Mouse (Mus musculus): ENCODE measurements around the gene Hcn1.

Hcn1 gene

DNA sequence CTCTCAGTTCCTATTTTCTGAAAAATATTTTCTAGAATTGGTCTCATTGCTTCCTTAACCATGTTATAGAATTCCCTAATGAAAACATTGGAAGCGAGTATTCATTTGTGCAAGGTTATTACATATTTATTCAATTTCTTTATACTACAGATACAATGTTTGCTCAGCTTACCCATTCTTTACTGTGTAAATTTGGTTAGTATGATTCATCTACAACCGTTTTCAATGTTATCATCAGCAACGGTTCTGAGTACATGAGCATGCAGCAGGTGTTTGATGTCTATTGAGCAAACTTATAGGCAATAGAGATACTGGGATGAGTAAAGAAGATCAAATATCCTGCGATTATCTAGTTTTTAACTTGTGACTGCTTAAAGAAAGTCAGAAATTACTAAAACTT lies 327.6 kb downstream of the Hcn1 start:
- Histone ChIP-seq H3K27me3 (ENCODE audit: insufficient read depth, low read length) (no peaks in the 10 kb centered on the region), H3K36me3 (ENCODE audit: insufficient read depth, low read length) (no peaks in the 10 kb centered on the region), H3K9me3 (ENCODE audit: low read length) (no peaks in the 10 kb centered on the region), H3K4me3 (replicated peaks; ENCODE audit: low read length) (no peak overlapping the region), H3K4me1 (replicated peaks; ENCODE audit: low read depth, low read length) (no peaks in the 10 kb centered on the region)
- TF ChIP-seq NANOG (IDR thresholded peaks at IDR 0.05; ENCODE audit: borderline replicate concordance, low read length) (no peak), CTCF (conservative IDR thresholded peaks at IDR 0.05; ENCODE audit: low read length) (no peak), POU5F1 (IDR thresholded peaks at IDR 0.05; ENCODE audit: borderline replicate concordance, low read length) (no peak)

DNA sequence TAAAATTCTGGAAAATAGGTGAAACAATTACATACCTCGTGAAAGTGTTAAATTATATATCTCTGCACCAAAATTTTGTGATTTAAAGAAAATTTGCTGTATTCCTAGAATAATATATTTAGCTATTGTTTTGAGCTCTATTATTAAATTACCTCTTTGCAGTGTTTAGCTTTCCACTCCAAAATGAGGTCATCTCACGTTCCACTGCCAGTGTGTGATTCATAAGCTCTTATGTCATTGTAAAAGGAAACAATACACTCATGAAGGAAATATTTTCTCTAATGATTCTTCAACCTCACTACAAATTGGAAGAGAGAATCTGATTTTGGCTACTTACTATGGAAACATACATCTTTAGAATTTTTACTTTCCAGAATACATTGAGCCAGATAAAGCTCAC lies 329.6 kb downstream of the Hcn1 start:
- H3K27me3 ChIP-seq (ENCODE audit: insufficient read depth, low read length): no peaks in the 10 kb centered on the region
- no peak overlapping the region for H3K4me3 ChIP-seq (replicated peaks; ENCODE audit: low read length)
- no peaks in the 10 kb centered on the region for H3K4me1 ChIP-seq (replicated peaks; ENCODE audit: low read depth, low read length)
- no peaks in the 10 kb centered on the region for H3K9me3 ChIP-seq (ENCODE audit: low read length)
- no peak for TF ChIP-seq POU5F1 (IDR thresholded peaks at IDR 0.05; ENCODE audit: borderline replicate concordance, low read length)
- no peak for TF ChIP-seq NANOG (IDR thresholded peaks at IDR 0.05; ENCODE audit: borderline replicate concordance, low read length)
- no peaks in the 10 kb centered on the region for H3K36me3 ChIP-seq (ENCODE audit: insufficient read depth, low read length)

DNA sequence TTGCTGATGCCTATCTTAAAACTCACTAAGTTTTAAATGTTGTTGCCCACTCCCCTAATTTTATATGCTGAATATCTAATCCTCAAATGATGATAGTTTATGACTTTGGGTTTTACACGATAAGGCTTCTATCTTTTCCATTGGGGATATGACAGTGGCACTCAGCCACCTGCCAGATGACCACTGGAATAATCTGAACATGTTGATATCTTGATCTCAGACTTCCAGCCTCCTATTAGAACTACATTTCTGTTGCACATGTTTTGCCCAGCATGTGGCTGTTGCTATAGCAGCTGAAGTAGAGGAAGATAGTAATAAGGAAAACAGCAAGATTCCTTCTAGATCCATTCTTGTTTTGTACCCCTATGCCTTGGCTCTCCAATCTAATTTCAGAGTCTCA lies 336.6 kb downstream of the Hcn1 start:
- TF ChIP-seq CTCF (conservative IDR thresholded peaks at IDR 0.05; ENCODE audit: low read length) (no peak), POU5F1 (IDR thresholded peaks at IDR 0.05; ENCODE audit: borderline replicate concordance, low read length) (no peak), NANOG (IDR thresholded peaks at IDR 0.05; ENCODE audit: borderline replicate concordance, low read length) (no peak)
- Histone ChIP-seq H3K4me1 (replicated peaks; ENCODE audit: low read depth, low read length) (no peaks in the 10 kb centered on the region), H3K9me3 (ENCODE audit: low read length) (no peaks in the 10 kb centered on the region), H3K36me3 (ENCODE audit: insufficient read depth, low read length) (no peaks in the 10 kb centered on the region), H3K4me3 (replicated peaks; ENCODE audit: low read length) (no peak overlapping the region), H3K27me3 (ENCODE audit: insufficient read depth, low read length) (no peaks in the 10 kb centered on the region)

DNA sequence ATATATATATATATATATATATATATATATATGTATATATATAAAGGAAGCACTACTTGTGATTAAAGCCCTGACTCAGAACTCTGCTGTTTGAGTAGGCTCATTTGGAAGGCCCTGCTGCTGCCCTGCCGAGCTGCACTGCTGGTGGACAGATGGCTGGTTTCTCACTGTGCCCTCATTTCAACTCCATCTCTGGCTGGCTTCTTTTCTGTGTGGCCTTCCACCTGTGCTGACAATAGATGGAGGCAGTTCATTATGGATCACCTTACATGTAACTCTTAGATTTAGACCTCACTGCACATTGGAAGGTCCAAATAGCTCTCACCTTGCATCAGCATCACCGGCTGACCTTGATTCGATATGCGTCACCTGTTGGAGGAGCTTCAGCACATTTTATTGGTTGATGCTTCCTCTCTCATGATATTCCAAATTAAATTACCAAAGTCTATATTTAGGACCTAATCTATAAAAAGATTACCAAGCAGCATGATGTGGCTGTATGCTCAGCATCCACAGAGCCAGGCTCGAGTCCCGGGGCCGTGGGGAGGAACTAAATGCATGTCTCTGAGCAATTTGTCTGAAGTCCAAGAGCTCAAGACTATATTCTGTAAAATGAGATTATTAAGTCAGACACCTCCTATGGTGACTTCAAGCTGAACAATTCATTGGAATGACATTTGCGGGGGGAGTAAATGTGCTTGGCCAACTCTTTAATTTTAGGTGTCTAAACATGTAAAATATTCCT lies 338.6 kb downstream of the Hcn1 start:
- Histone ChIP-seq H3K4me1 (replicated peaks; ENCODE audit: low read depth, low read length) (no peaks in the 10 kb centered on the region), H3K36me3 (ENCODE audit: insufficient read depth, low read length) (no peaks in the 10 kb centered on the region), H3K4me3 (replicated peaks; ENCODE audit: low read length) (no peak overlapping the region), H3K27me3 (ENCODE audit: insufficient read depth, low read length) (no peaks in the 10 kb centered on the region), H3K9me3 (ENCODE audit: low read length) (no peaks in the 10 kb centered on the region)
- TF ChIP-seq POU5F1 (IDR thresholded peaks at IDR 0.05; ENCODE audit: borderline replicate concordance, low read length) (no peak), NANOG (IDR thresholded peaks at IDR 0.05; ENCODE audit: borderline replicate concordance, low read length) (no peak)

DNA sequence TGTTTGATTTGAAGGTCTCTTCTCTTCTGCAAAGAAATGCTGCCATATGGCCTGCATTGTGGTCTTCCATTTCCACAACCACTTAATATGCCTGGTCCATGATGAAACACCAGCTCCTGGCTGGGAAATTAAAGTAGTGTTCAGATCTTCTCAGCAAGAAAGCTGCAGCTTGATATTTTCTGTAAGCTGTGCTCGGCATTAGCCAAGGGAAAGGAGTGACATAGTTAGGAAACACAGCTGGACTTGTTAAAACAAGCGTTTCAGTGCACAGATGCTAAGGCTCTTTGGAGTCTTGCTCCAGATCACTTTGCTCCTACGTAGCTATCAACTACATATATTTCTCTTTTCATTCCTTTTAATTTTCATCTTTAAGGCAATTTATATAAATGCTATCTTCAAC lies 344.7 kb downstream of the Hcn1 start:
- no peaks in the 10 kb centered on the region for H3K36me3 ChIP-seq (ENCODE audit: insufficient read depth, low read length)
- TF ChIP-seq CTCF (conservative IDR thresholded peaks at IDR 0.05; ENCODE audit: low read length) (no peak), POU5F1 (IDR thresholded peaks at IDR 0.05; ENCODE audit: borderline replicate concordance, low read length) (no peak), NANOG (IDR thresholded peaks at IDR 0.05; ENCODE audit: borderline replicate concordance, low read length) (no peak)
- H3K4me3 ChIP-seq (replicated peaks; ENCODE audit: low read length): no peak overlapping the region
- H3K27me3 ChIP-seq (ENCODE audit: insufficient read depth, low read length): no peaks in the 10 kb centered on the region
- H3K4me1 ChIP-seq (replicated peaks; ENCODE audit: low read depth, low read length): no peaks in the 10 kb centered on the region
- H3K9me3 ChIP-seq (ENCODE audit: low read length): no peaks in the 10 kb centered on the region

DNA sequence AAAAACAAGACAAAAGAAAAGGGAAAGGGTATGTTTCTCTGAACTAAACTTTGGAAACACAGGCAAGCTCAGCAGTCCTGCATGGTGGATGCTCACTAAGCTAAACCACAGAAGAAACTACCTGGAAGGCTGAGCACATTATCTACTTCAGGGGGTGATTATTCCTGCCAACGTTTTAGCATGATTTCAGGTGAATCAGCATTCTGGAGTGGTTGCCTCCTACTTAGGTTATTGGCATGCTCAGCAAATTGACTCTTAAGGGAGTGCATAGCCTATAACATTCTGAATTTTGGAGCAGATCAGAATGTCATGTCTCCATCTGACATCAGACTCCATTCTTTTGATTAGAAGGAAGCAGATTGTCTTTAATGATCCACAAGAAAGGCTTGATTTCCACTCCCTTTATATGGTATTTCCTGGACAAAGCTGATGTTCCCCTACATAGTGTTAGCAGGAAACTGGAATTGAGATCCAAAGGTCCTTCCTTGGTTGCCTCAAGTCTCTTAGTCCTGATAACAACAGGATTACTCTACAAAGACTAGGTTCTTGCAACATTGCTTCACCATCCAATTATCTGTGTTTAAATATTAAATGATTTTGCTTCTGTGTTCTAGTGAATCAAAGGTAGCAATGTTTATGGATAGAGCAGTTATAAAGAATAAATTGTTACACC lies 345.7 kb downstream of the Hcn1 start:
- H3K9me3 ChIP-seq (ENCODE audit: low read length): no peaks in the 10 kb centered on the region
- TF ChIP-seq POU5F1 (IDR thresholded peaks at IDR 0.05; ENCODE audit: borderline replicate concordance, low read length): no peak
- no peak for TF ChIP-seq NANOG (IDR thresholded peaks at IDR 0.05; ENCODE audit: borderline replicate concordance, low read length)
- TF ChIP-seq CTCF (conservative IDR thresholded peaks at IDR 0.05; ENCODE audit: low read length): no peak
- H3K4me3 ChIP-seq (replicated peaks; ENCODE audit: low read length): no peak overlapping the region

DNA sequence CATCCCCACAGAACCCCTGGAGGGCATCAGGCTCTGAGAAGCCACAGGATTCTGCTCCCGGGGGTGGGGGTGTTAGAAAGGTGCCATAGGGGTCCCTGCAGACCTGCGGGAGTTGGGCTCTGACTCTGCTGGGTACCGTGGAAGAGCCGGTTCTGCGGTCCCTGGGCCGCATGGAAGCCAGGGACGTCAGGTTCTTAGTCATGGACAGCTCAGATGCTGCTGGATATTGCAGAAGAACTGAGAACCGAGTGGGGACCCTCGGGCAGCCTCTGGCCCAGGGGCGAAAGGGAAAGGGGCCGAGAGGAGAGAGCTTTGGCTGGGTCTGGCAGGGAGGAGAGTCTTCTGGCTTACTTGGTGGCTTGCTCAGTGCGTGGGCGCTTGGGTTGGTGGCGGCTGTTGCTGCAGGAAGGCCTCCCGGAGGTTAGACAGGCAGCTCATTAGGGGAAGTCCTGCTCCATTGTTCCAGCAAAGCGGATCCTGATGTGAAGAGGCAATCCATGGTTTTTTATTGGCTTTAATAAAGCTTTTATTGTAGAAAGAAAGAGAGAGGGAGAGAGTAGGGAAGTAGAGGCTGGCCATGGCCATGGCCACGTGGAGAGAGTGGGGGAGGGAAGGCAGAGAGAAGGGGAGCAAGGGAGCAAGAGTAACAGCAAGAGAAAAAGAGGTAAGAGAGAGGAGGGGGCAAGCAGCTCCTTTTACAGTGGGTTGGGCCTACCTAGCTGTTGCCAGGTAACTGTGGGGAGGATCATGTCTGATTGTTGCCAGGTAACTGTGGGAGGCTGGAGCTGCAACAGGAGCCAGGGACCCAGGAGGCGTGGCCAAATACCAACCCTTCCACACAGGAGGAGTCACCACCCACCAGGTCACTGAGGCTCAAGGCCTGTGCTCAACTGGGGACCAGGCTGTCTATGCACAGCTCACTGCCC lies 356.6 kb downstream of the Hcn1 start:
- Histone ChIP-seq H3K27me3 (ENCODE audit: insufficient read depth, low read length) (no peaks in the 10 kb centered on the region; the same call in 1 of the 2 replicates), H3K9me3 (ENCODE audit: low read length) (no peaks in the 10 kb centered on the region), H3K4me3 (replicated peaks; ENCODE audit: low read length) (peak overlapping the region; percentile 72), H3K36me3 (ENCODE audit: insufficient read depth, low read length) (no peaks in the 10 kb centered on the region), H3K4me1 (replicated peaks; ENCODE audit: low read depth, low read length) (peaks cover 8% of the 10 kb centered on the region)
- TF ChIP-seq NANOG (IDR thresholded peaks at IDR 0.05; ENCODE audit: borderline replicate concordance, low read length): no peak
- no peak for TF ChIP-seq POU5F1 (IDR thresholded peaks at IDR 0.05; ENCODE audit: borderline replicate concordance, low read length)
- TF ChIP-seq CTCF (conservative IDR thresholded peaks at IDR 0.05; ENCODE audit: low read length): no peak

More for the DNA sequence above, 345.7 kb downstream of the Hcn1 start:
- no peaks in the 10 kb centered on the region for H3K27me3 ChIP-seq (ENCODE audit: insufficient read depth, low read length)
- no peaks in the 10 kb centered on the region for H3K4me1 ChIP-seq (replicated peaks; ENCODE audit: low read depth, low read length)
- H3K36me3 ChIP-seq (ENCODE audit: insufficient read depth, low read length): no peaks in the 10 kb centered on the region

DNA sequence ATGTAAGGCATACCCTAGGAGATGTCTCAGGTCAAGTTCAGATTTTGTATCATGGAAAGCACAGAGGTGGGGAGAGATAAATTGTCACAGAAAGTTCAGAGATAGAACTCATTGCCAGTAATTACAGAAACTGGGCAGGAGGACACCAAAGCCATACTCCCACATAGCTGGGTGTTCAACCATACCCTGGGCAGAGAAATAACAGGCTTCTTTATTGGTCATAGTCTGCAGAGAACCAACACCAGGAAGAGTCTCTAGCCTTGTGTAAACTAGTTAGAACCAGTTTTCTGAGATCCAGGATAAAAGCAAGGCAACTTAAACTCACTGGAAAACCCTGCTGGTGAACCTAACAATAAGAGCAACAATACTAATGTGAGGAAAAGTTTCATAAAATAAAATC lies 362.5 kb downstream of the Hcn1 start:
- no peak overlapping the region for H3K4me3 ChIP-seq (replicated peaks; ENCODE audit: low read length)
- TF ChIP-seq CTCF (conservative IDR thresholded peaks at IDR 0.05; ENCODE audit: low read length) (no peak), NANOG (IDR thresholded peaks at IDR 0.05; ENCODE audit: borderline replicate concordance, low read length) (no peak), POU5F1 (IDR thresholded peaks at IDR 0.05; ENCODE audit: borderline replicate concordance, low read length) (no peak)

More for the DNA sequence above, 362.5 kb downstream of the Hcn1 start:
- no peaks in the 10 kb centered on the region for H3K36me3 ChIP-seq (ENCODE audit: insufficient read depth, low read length)
- no peaks in the 10 kb centered on the region for H3K4me1 ChIP-seq (replicated peaks; ENCODE audit: low read depth, low read length)
- H3K9me3 ChIP-seq (ENCODE audit: low read length): no peaks in the 10 kb centered on the region
- no peaks in the 10 kb centered on the region for H3K27me3 ChIP-seq (ENCODE audit: insufficient read depth, low read length)

Data from E14TG2a.4 (cell line).